Mouse (Mus musculus) midbrain, postnatal 0 days (tissue): ENCODE results near the gene Cacng7. TPM values are rescaled to one million over a fixed set of nuclear protein-coding genes. Genes with fewer than 3 reads are reported as not detected.
"Not testable (repeated sequence)": the region's sequence is repeated elsewhere in the genome, so short reads cannot be mapped to it uniquely, and the experiment has no call there.

Source experiments
- ATAC-seq: fragments of 200-750 bp; cut with Nextera tagmentation; 2 replicates; pipeline ENCODE4 v1.8.0; 2017; ENCODE audit warnings: moderate number of reproducible peaks, mild to moderate bottlenecking, moderate TSS enrichment, moderate library complexity; ENCODE audit not compliant: low FRiP score
- DNase-seq: peaks from one replicate; pipeline ENCODE4 v3.0.0-alpha.2; 2015; ENCODE audit warnings: low spot score
- H3K27ac ChIP-seq: fragments of 300-500 bp; sonication (generic); 2 replicates; pipeline ENCODE4 v1.5.1; 2014; ENCODE audit warnings: low read depth, mild to moderate bottlenecking, low read length, mixed read lengths
- H3K27me3 ChIP-seq: fragments of 300-500 bp; sonication (generic); 2 replicates; pipeline ENCODE4 v1.6.1; 2014; ENCODE audit warnings: low read length, control low read depth, mixed read lengths; ENCODE audit not compliant: insufficient read depth
- H3K36me3 ChIP-seq: fragments of 300-500 bp; sonication (generic); 2 replicates; pipeline ENCODE4 v1.6.1; 2014; ENCODE audit warnings: low read length, control low read depth, mixed read lengths; ENCODE audit not compliant: insufficient read depth
- H3K4me1 ChIP-seq: fragments of 300-500 bp; sonication (generic); 2 replicates; pipeline ENCODE4 v1.6.1; 2014; ENCODE audit warnings: mild to moderate bottlenecking, control low read depth, antibody characterized with exemption, low read length, mixed read lengths; ENCODE audit not compliant: insufficient read depth
- H3K4me2 ChIP-seq: fragments of 300-500 bp; sonication (generic); 2 replicates; pipeline ENCODE4 v1.6.1; 2014; ENCODE audit warnings: low read depth, mild to moderate bottlenecking, low read length, mixed read lengths; ENCODE audit not compliant: poor library complexity, severe bottlenecking
- H3K4me3 ChIP-seq: fragments of 300-500 bp; sonication (generic); 2 replicates; pipeline ENCODE4 v1.5.1; 2014; ENCODE audit warnings: low read depth, mild to moderate bottlenecking, low read length, moderate library complexity
- H3K9ac ChIP-seq: fragments of 300-500 bp; sonication (generic); replicated peaks from 2 replicates; pipeline ENCODE4 v1.6.1; 2014; ENCODE audit warnings: mild to moderate bottlenecking, low read length, moderate library complexity, mixed read lengths; ENCODE audit not compliant: poor library complexity, severe bottlenecking
- H3K9me3 ChIP-seq: fragments of 300-500 bp; sonication (generic); 2 replicates; pipeline ENCODE4 v1.6.1; 2016; ENCODE audit warnings: low read length, control low read depth
- CTCF ChIP-seq: IDR thresholded peaks from 2 replicates; pipeline ENCODE4 v1.5.1; 2016; ENCODE audit warnings: antibody characterized with exemption, mild to moderate bottlenecking
- WGBS: fragments of 180-500 bp; shearing (Covaris S2); extraction: QIAGEN DNeasy Blood & Tissue Kit; methylation state at CpG from one replicate; pipeline ENCODE4 v1.1.7; 2014; 5-methylcytosine and 5-hydroxymethylcytosine counted together
- polyA plus RNA-seq: library from polyadenylated mRNA; unstranded; fragments of >200 nt; fragmentation: Nextera tagmentation; extraction: Ambion mirVana; gene quantifications from 2 replicates; pipeline ENCODE4 v1.2.1, GENCODE M21; 2015
- total RNA-seq: library from RNA; depleted of rRNA; stranded (reverse); fragments of >200 nt; gene quantifications from 2 replicates; pipeline ENCODE4 v1.2.3, GENCODE M21; 2014

Cacng7 gene
- total and polyA plus RNA-seq, 2 experiments from 2014 or later, result 3.7 to 115 TPM

DNA sequence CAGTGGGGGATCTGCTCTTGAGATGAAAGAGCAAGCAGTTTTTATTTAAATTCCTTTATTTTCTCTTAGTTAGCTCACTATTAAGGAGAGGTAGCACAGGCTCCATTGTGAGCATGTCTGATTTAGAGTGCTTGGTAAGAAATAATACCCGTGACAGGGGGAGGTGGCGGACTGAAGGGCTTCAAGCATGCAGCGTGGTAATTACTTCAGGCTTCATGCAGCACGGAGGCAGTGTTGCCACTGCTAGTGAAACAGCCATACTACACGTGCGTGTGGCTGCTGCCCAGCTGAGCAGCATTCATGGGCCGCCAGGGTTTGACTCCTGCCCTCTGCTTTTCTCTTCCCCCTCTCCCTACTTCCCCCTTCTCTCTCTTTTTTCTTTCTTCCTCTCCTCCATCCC is 65.0 kb downstream of the Cacng7 start:
- DNase-seq (peak; percentile 7), ATAC-seq (no peak)
- no peak overlapping the region for H3K27ac ChIP-seq
- H3K4me2 ChIP-seq, result peak overlapping the region; percentile 15; the same call in 1 of the 2 replicates
- no peaks in the 10 kb centered on the region for H3K27me3 ChIP-seq
- H3K36me3 ChIP-seq, result peaks cover 2% of the 10 kb centered on the region; the same call in 1 of the 2 replicates
- whole genome bisulfite sequencing, result 10% methylated on average over 7 of the region's 7 CpGs
- no peak overlapping the region for H3K4me3 ChIP-seq
- no peaks in the 10 kb centered on the region for H3K9me3 ChIP-seq
- H3K9ac ChIP-seq, result no peak overlapping the region
- 0 out of 2 replicates have a peak, but pooled peaks have one; percentile 14 for TF ChIP-seq CTCF
- H3K4me1 ChIP-seq, result peaks cover 7% of the 10 kb centered on the region

DNA sequence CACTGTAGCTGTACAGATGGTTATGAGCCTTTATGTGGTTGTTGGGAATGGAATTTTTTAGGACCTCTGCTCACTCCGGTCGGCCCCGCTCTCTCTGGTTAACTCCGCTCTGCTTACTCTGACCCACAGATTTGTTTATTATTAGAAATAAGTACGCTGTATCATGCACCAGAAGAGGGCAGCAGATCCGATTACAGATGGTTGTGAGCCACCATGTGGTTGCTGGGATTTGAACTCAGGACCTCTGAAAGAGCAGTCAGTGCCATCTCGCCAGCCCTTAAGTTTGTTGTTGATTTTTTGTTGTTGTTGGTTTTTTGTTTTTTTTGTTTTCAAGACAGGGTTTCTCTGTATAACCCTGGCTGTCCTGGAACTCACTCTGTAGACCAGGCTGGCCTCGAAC is 65.6 kb downstream of the Cacng7 start:
- H3K27me3 ChIP-seq, H3K36me3 ChIP-seq, ATAC-seq, H3K27ac ChIP-seq, H3K9me3 ChIP-seq, H3K9ac ChIP-seq, H3K4me3 ChIP-seq, DNase-seq, H3K4me2 ChIP-seq, H3K4me1 ChIP-seq: not testable (repeated sequence)
- 92% methylated on average over 8 of the region's 8 CpGs for WGBS

DNA sequence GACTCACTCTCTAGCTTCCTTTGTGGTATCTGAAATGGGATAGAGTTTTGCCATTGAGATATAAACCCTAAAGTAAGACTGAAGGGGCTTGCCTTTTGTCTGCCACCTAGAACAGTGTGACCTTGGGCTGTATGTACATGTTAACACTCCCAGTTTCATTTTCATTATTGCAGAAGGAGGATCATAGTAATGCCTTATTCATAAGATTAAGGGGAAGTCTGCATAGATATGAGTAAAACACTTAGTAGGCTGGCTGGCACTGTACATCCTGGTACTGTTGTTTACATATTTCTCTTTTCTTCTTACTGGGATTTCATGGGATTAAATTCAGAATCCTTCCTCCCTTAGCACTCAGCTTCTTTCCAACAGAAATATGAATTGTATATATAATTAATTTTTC is 67.2 kb downstream of the Cacng7 start:
- Histone ChIP-seq H3K9ac (no peak overlapping the region), H3K27ac (no peak overlapping the region), H3K4me2 (no peak overlapping the region), H3K4me1 (peaks cover 4% of the 10 kb centered on the region; the same call in 1 of the 2 replicates), H3K9me3 (no peaks in the 10 kb centered on the region), H3K27me3 (no peaks in the 10 kb centered on the region), H3K36me3 (peaks cover 2% of the 10 kb centered on the region; the same call in 1 of the 2 replicates), H3K4me3 (no peak overlapping the region)
- ATAC-seq (no peak), DNase-seq (no peak)
- TF ChIP-seq CTCF, result no peak

DNA sequence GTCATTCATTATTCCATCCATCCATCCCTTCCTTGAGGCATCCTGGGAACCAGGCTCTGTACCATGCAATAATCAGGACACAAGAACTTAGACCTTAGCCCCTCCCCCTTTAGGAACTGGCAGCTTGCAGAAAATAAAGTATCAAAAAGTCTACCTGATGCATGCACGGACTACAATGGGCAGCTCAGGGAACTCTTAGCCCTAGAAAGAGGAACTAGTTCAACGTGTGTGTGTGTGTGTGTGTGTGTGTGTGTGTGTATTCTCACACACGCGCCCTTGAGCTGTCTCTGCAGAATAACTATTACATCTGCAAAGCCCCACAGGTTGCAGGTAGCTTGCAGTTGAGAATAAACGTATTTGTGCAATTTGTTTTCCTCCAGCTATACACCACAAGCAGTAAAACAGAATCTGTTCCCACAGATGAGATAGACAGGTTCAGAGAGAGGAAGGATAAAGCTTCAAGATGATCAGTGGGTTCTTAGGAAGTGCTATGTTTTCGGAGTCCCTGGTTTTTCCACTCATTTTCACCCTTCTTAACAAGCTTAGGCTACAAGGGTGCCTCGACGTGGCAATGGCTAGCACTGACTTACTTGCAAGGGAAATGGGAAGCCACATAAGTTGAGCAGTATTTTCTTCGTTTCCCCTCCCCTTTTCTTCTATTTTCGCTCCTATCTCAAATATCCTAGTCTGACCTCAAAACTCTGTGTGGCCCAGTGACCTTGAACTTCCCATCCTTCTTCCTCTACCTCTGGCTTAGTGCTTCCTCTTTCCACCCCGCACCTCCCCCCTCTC is 77.2 kb downstream of the Cacng7 start:
- no peak overlapping the region for H3K4me2 ChIP-seq
- peaks cover 13% of the 10 kb centered on the region; the same call in 1 of the 2 replicates for H3K27me3 ChIP-seq
- ATAC-seq (no peak), DNase-seq (no peak)
- H3K4me3 ChIP-seq, result no peak overlapping the region
- no peaks in the 10 kb centered on the region for H3K9me3 ChIP-seq
- no peak overlapping the region for H3K9ac ChIP-seq
- 0 out of 2 replicates have a peak, but pooled peaks cover 3% of the 10 kb centered on the region for H3K36me3 ChIP-seq
- TF ChIP-seq CTCF, result no peak
- 69% methylated on average over 11 of the region's 11 CpGs for WGBS
- peaks cover 6% of the 10 kb centered on the region; the same call in 1 of the 2 replicates for H3K4me1 ChIP-seq
- no peak overlapping the region for H3K27ac ChIP-seq

DNA sequence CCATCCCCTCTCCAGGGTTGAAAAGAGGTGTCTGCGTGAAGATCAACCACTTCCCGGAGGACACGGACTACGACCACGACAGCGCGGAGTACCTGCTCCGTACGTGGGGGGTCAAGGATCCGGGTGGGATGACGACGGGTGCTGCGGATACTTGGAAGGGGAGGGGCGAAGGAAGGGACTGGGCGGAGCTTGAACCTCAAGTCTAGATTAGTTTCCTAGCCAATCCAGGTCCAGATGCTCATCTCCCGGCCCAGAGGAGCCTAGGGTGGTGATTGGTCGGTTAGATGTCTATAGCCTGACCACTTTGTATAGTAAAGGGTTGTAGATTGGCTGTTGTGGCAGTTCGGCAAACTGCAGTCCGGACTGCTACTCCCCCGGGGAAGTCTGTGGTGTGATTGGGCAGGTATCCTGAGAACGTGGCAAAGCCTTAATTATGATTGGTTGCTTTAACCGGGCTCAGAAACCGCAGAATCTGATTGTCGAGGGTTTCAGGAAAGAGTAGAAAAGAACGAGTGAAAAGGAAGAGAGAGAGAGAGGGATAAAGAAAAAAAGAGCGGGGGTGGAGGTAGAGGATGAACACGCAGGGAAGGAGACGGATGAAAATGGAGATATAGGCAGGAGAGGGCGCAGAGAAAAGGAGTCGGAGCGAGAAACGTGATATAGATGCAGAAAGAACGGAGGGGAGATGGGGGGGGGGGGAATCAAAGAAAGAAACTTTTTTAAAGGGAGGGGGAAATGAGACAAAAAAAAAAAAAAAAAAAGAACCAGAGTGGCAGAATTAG is 78.6 kb downstream of the Cacng7 start:
- DNase-seq (peak; percentile 94), ATAC-seq (peak; percentile 89)
- Histone ChIP-seq H3K27ac (no peak overlapping the region), H3K4me3 (peak overlapping the region; percentile 35), H3K4me1 (peaks cover 6% of the 10 kb centered on the region; the same call in 1 of the 2 replicates), H3K9ac (0 out of 2 replicates have a peak overlapping the region, but pooled peaks have one; percentile 15), H3K27me3 (peaks cover 13% of the 10 kb centered on the region; the same call in 1 of the 2 replicates), H3K4me2 (peak overlapping the region; percentile 88), H3K36me3 (0 out of 2 replicates have a peak, but pooled peaks cover 3% of the 10 kb centered on the region), H3K9me3 (no peaks in the 10 kb centered on the region)
- no peak for TF ChIP-seq CTCF
- under 1% methylated on average over 33 of the region's 33 CpGs for WGBS
